Mouse (Mus musculus) heart, postnatal 0 days (tissue): Measurements from ENCODE around the gene Pikfyve.

Source experiments
- CTCF ChIP-seq: IDR thresholded peaks from 2 replicates; pipeline ENCODE4 v1.5.1; 2016; ENCODE audit warnings: antibody characterized with exemption, control low read depth, low read depth
- EP300 ChIP-seq: IDR thresholded peaks from 2 replicates; pipeline ENCODE4 v1.6.1; 2016; ENCODE audit warnings: antibody characterized with exemption, low read depth

- TF ChIP-seq CTCF = no peak
- TF ChIP-seq EP300 = no peak
These were observed 122.0 kb downstream of the Pikfyve start for GRCm38 (mm10) chr1:65308476-65308875.
